ENCODE assay signal across 8 mouse cellular contexts in the genomic region with DNA sequence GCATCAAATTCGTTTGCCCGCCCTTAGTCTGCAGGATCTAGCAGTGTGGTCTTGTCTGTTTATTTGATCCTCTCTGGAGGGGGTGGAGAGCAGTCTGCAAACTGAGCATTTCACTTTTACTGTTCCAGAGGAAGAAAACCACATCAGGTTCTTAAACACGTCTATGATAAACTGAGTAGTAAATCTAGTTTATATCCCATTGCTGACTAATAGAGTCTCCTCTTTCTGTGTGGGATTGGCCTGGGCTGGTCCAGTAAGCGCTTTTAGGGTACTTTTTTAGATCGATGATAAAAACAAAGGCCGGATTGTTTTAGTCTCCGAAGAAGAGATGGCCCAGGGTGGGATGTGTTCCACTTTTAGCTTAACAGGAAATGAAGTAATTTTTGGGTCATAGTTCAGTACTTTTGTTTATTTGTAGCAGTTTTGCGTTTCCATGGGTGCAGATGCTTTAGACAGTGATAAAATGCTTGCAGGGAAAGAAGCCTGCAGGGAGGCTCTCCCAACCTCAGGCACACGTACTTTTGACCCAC.
DNase-seq lines count a peak whose midpoint lies in the region; ATAC-seq and TF ChIP-seq lines count a peak whose summit lies in the region.

No protein-coding gene starts in this region.

- 6% methylated on average over 9 of the region's 9 CpGs for WGBS in heart, adult 2 months
- 5% methylated on average over 9 of the region's 9 CpGs for WGBS in kidney, embryonic 15.5 days

- TF ChIP-seq POLR2A in heart, adult 2 months (IDR thresholded peaks at IDR 0.05; ENCODE audit: insufficient read depth, low read depth, low read length): 0 out of 2 replicates have a peak, but pooled peaks have one; percentile 39

- ATAC-seq in CD4-positive, CD25-positive, alpha-beta regulatory T cell, adult 4 months: peak; percentile 56
- ATAC-seq in kidney, embryonic 15.5 days (replicated peaks; ENCODE audit: low FRiP score): peak; percentile 85

- peaks cover 24% of the 10 kb centered on the region for H3K4me1 ChIP-seq in heart, adult 2 months (ENCODE audit: control insufficient read depth, insufficient read depth, low read length)
- peaks cover 17% of the 10 kb centered on the region for H3K4me1 ChIP-seq in kidney, embryonic 15.5 days

- no peak for TF ChIP-seq CTCF in heart, adult 2 months (IDR thresholded peaks at IDR 0.05)

- no peak overlapping the region for H3K9ac ChIP-seq in heart, adult 2 months (ENCODE audit: low read depth, low read length)
- no peak overlapping the region for H3K9ac ChIP-seq in kidney, embryonic 15.5 days

- 0 out of 2 replicates have a peak, but pooled peaks cover 1% of the 10 kb centered on the region for H3K79me2 ChIP-seq in heart, adult 2 months (replicated peaks; ENCODE audit: control insufficient read depth, insufficient read depth, low read length)

- H3K27ac ChIP-seq in heart, adult 2 months: peak overlapping the region; percentile 87
- H3K27ac ChIP-seq in kidney, embryonic 15.5 days: peak overlapping the region; percentile 83

- peak overlapping the region; percentile 15; the same call in 1 of the 2 replicates for H3K4me3 ChIP-seq in heart, adult 2 months
- H3K4me3 ChIP-seq in kidney, embryonic 15.5 days (replicated peaks): no peak overlapping the region

- DNase-seq in adrenal gland, postnatal 14 days: peak; percentile 26
- DNase-seq in adrenal gland, adult 18-20 months (ENCODE audit: low spot score in 2 of 2): no peak
- DNase-seq in heart, adult 2 months: peak in 1 of 2 experiments; percentile 60
- peak; percentile 55 to 63 for DNase-seq in natural killer cell, adult 2 months (ENCODE audit: low spot score in 2 of 2)
- no peak for DNase-seq in cerebellum, adult 8-10 months
- no peak for DNase-seq in adrenal gland, postnatal 25 days

- H3K36me3 ChIP-seq in heart, adult 2 months (ENCODE audit: control insufficient read depth, insufficient read depth, low read length): peaks cover 37% of the 10 kb centered on the region
- H3K36me3 ChIP-seq in kidney, embryonic 15.5 days: peaks cover 23% of the 10 kb centered on the region

- H3K4me2 ChIP-seq in kidney, embryonic 15.5 days: peak overlapping the region; percentile 28

- intact Hi-C loops in heart, adult 2 months (cut with DNase I): loop anchor here (10.0 kb wide), 1 partner anchor 270 kb away; a partner anchor contains a TSS

- no peaks in the 10 kb centered on the region for H3K27me3 ChIP-seq in heart, adult 2 months (ENCODE audit: control insufficient read depth, insufficient read depth, low read length)
- H3K27me3 ChIP-seq in kidney, embryonic 15.5 days: no peaks in the 10 kb centered on the region

- TF ChIP-seq EP300 in heart, adult 2 months (IDR thresholded peaks at IDR 0.05; ENCODE audit: insufficient read depth, low read depth, low read length): no peak

- H3K9me3 ChIP-seq in kidney, embryonic 15.5 days (replicated peaks): no peaks in the 10 kb centered on the region

Comparison
In these comparisons a context has a peak if more than half of its experiments do, and no peak if none do; other contexts are left out.
1. DNase-seq: peak in adrenal gland, postnatal 14 days (single experiment) and natural killer cell, adult 2 months (2 of 2); none in adrenal gland, adult 18-20 months (0 of 2), cerebellum, adult 8-10 months (single experiment) and adrenal gland, postnatal 25 days (single experiment).